Mouse (Mus musculus) activated CD4-positive, CD25-positive, alpha-beta regulatory T cell, adult 4 months (primary cell): Measurements from ENCODE around the gene Hes5. TPM values are rescaled to one million over a fixed set of nuclear protein-coding genes. Genes with fewer than 3 reads are reported as not detected.

Experiments used
- polyA plus RNA-seq, 2 experiments: library from polyadenylated mRNA; unstranded; fragments of 100-300 nt; shearing (Covaris generic); gene quantifications; one replicate each; pipeline ENCODE4 v1.2.1; 2017

Hes5 gene
- polyA plus RNA-seq, 2 experiments from 2014 or later, result 1.0 to 1.1 TPM

Other genes with a start within 250 kb of the Hes5 start
- not detected for gene Ttc34, start 123.5 kb upstream of the Hes5 start, polyA plus RNA-seq
- gene Mmel1, start 91.3 kb upstream of the Hes5 start, polyA plus RNA-seq, result not detected
- gene Fam213b, start 61.8 kb upstream of the Hes5 start, polyA plus RNA-seq, result 1 to 10 TPM; 6.5 to 7.6 TPM
- gene Tnfrsf14, start 32.4 kb upstream of the Hes5 start, polyA plus RNA-seq, result 100 to 1,000 TPM in 1 of 2 experiments, 10 to 100 TPM in 1; 57.3 to 109 TPM
- gene Pank4, start 3.2 kb downstream of the Hes5 start, polyA plus RNA-seq, result 10 to 100 TPM; 37.4 to 40.1 TPM
- gene Plch2, start 95.9 kb downstream of the Hes5 start, polyA plus RNA-seq, result not detected
- gene Pex10, start 106.1 kb downstream of the Hes5 start, polyA plus RNA-seq, result 1 to 10 TPM; 5.6 to 8.6 TPM
- 100 to 1,000 TPM; 109 to 129 TPM for gene Rer1, start 125.5 kb downstream of the Hes5 start, polyA plus RNA-seq
- 1 to 10 TPM; 1.2 to 1.6 TPM for gene Morn1, start 125.7 kb downstream of the Hes5 start, polyA plus RNA-seq